Mouse (Mus musculus) E14TG2a.4 (cell line): ENCODE data around the gene Timm13.

Experiments used
- CTCF ChIP-seq: conservative IDR thresholded peaks from 2 replicates; pipeline ENCODE4 v1.5.1; 2014; ENCODE audit warnings: low read length
- NANOG ChIP-seq: IDR thresholded peaks from 2 replicates; pipeline ENCODE4 v1.6.1; 2014; ENCODE audit warnings: borderline replicate concordance, low read length, mixed read lengths

DNA sequence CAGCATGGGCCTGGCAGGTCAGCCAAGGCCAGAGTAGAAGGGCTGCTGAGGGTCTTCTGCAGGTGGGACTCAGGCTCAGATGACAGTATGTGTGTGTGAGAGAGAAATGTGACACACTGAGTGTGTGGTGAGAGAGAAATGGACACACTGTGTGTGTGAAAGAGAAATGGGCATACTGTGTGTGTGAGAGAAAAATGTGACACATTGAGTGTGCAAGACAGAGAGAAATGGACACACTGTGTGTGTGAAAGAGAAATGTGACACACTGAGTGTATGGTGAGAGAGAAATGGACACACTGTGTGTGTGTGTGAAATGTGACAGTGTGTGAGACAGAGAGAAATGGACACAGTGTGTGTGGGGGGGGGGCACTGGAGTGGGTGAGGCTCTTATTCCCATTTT, 11.1 kb upstream of the Timm13 start:
- TF ChIP-seq CTCF = no peak
- no peak for TF ChIP-seq NANOG
